Mouse (Mus musculus) lung, embryonic 14.5 days (tissue): ENCODE data around the gene Zfp235. TPM values are rescaled to one million over a fixed set of nuclear protein-coding genes. Genes with fewer than 3 reads are reported as not detected.

Experiments
- ATAC-seq: fragments of 200-750 bp; cut with Nextera tagmentation; 2 replicates; pipeline ENCODE4 v1.8.0; 2017; ENCODE audit warnings: mild to moderate bottlenecking, moderate TSS enrichment, moderate library complexity; ENCODE audit not compliant: insufficient read depth
- DNase-seq: peaks from one replicate; pipeline ENCODE4 v3.0.0-alpha.2; 2015
- H3K27ac ChIP-seq: fragments of 300-500 bp; sonication (generic); 2 replicates; pipeline ENCODE4 v1.5.1; 2014; ENCODE audit warnings: low read depth, mild to moderate bottlenecking, moderate library complexity
- H3K27me3 ChIP-seq: fragments of 300-500 bp; sonication (generic); 2 replicates; pipeline ENCODE4 v1.6.1; 2014; ENCODE audit warnings: low read length, control low read depth; ENCODE audit not compliant: insufficient read depth
- H3K36me3 ChIP-seq: fragments of 300-500 bp; sonication (generic); 2 replicates; pipeline ENCODE4 v1.6.1; 2014; ENCODE audit warnings: control low read depth; ENCODE audit not compliant: insufficient read depth
- H3K4me1 ChIP-seq: fragments of 300-500 bp; sonication (generic); 2 replicates; pipeline ENCODE4 v1.6.1; 2014; ENCODE audit warnings: antibody characterized with exemption, control low read depth; ENCODE audit not compliant: insufficient read depth
- H3K4me2 ChIP-seq: fragments of 300-500 bp; sonication (generic); 2 replicates; pipeline ENCODE4 v1.6.1; 2014; ENCODE audit warnings: mild to moderate bottlenecking
- H3K4me3 ChIP-seq: fragments of 300-500 bp; sonication (generic); 2 replicates; pipeline ENCODE4 v1.5.1; 2014; ENCODE audit warnings: low read depth, low read length
- H3K9ac ChIP-seq: fragments of 300-500 bp; sonication (generic); 2 replicates; pipeline ENCODE4 v1.6.1; 2014
- H3K9me3 ChIP-seq: fragments of 300-500 bp; sonication (generic); 2 replicates; pipeline ENCODE4 v1.6.1; 2016; ENCODE audit warnings: low read depth, low read length, control low read depth
- CTCF ChIP-seq: IDR thresholded peaks from 2 replicates; pipeline ENCODE4 v1.5.1; 2016; ENCODE audit warnings: antibody characterized with exemption, low read depth
- WGBS: fragments of 180-500 bp; shearing (Covaris S2); extraction: QIAGEN DNeasy Blood & Tissue Kit; methylation state at CpG from one replicate; pipeline ENCODE4 v1.1.7; 2014; 5-methylcytosine and 5-hydroxymethylcytosine counted together
- polyA plus RNA-seq: library from polyadenylated mRNA; unstranded; fragments of >200 nt; fragmentation: Nextera tagmentation; extraction: Ambion mirVana; gene quantifications from 2 replicates; pipeline ENCODE4 v1.2.1, GENCODE M21; 2014

Zfp235 gene
- polyA plus RNA-seq, 1 experiment from 2014 or later: 16.6 TPM

GRCm38 (mm10) chr7:24174618-24175336 is 40.8 kb downstream of the Zfp235 start, which contains the start of gene Zfp114:
Gene Zfp114, plus strand, starts transcription at chr7:24175060.
- Histone ChIP-seq H3K36me3 (no peaks in the 10 kb centered on the region), H3K4me1 (no peaks in the 10 kb centered on the region), H3K9ac (peak within 1 kb of the TSS; percentile 62), H3K4me3 (peak within 1 kb of the TSS; percentile 53), H3K9me3 (no peaks in the 10 kb centered on the region), H3K4me2 (peak within 1 kb of the TSS; percentile 59), H3K27ac (peak within 1 kb of the TSS; percentile 32; the same call in 1 of the 2 replicates), H3K27me3 (no peaks in the 10 kb centered on the region)
- TF ChIP-seq CTCF: peak; percentile 22
- ATAC-seq: peak; percentile 96
- WGBS: 11% methylated on average over 23 of the region's 23 CpGs
- DNase-seq: peak; percentile 88

- Histone ChIP-seq H3K36me3 (no peaks in the 10 kb centered on the region), H3K4me1 (no peaks in the 10 kb centered on the region), H3K27ac (no peak overlapping the region), H3K9ac (peak overlapping the region; percentile 62), H3K4me3 (peak overlapping the region; percentile 53), H3K9me3 (no peaks in the 10 kb centered on the region), H3K4me2 (peak overlapping the region; percentile 59), H3K27me3 (no peaks in the 10 kb centered on the region)
- WGBS: 50% methylated on average over 6 of the region's 6 CpGs
- TF ChIP-seq CTCF: no peak
- DNase-seq (no peak), ATAC-seq (peak; percentile 30; the same call in 1 of the 2 replicates)
These were observed 41.4 kb downstream of the Zfp235 start for GRCm38 (mm10) chr7:24175337-24175711.

- WGBS: 43% methylated on average over 1 of the region's 1 CpGs
These were observed 53.6 kb downstream of the Zfp235 start for GRCm38 (mm10) chr7:24187611-24188010.

GRCm38 (mm10) chr7:24188901-24189570 is 55.1 kb downstream of the Zfp235 start:
- WGBS: 71% methylated on average over 4 of the region's 4 CpGs
- H3K27ac ChIP-seq: no peak overlapping the region
- DNase-seq (no peak), ATAC-seq (no peak)
- H3K4me2 ChIP-seq: no peak overlapping the region
- no peaks in the 10 kb centered on the region for H3K9me3 ChIP-seq
- no peak overlapping the region for H3K4me3 ChIP-seq
- H3K27me3 ChIP-seq: no peaks in the 10 kb centered on the region
- no peaks in the 10 kb centered on the region for H3K36me3 ChIP-seq
- no peak for TF ChIP-seq CTCF
- H3K9ac ChIP-seq: no peak overlapping the region
- H3K4me1 ChIP-seq: no peaks in the 10 kb centered on the region

More at GRCm38 (mm10) chr7:24187611-24188010, 53.6 kb downstream of the Zfp235 start:
- H3K27ac ChIP-seq: no peak overlapping the region
- DNase-seq (no peak), ATAC-seq (no peak)
- TF ChIP-seq CTCF: no peak
- H3K9ac ChIP-seq: no peak overlapping the region
- H3K27me3 ChIP-seq: no peaks in the 10 kb centered on the region
- no peak overlapping the region for H3K4me3 ChIP-seq
- H3K9me3 ChIP-seq: no peaks in the 10 kb centered on the region
- no peak overlapping the region for H3K4me2 ChIP-seq
- no peaks in the 10 kb centered on the region for H3K4me1 ChIP-seq
- no peaks in the 10 kb centered on the region for H3K36me3 ChIP-seq

- H3K4me3 ChIP-seq: no peak overlapping the region
- H3K4me1 ChIP-seq: no peaks in the 10 kb centered on the region
- H3K9ac ChIP-seq: no peak overlapping the region
- 75% methylated on average over 5 of the region's 5 CpGs for WGBS
- TF ChIP-seq CTCF: no peak
- no peak overlapping the region for H3K4me2 ChIP-seq
- no peaks in the 10 kb centered on the region for H3K9me3 ChIP-seq
- H3K27me3 ChIP-seq: no peaks in the 10 kb centered on the region
- ATAC-seq (no peak), DNase-seq (no peak)
- H3K27ac ChIP-seq: no peak overlapping the region
- peaks cover 2% of the 10 kb centered on the region for H3K36me3 ChIP-seq
These were observed 55.6 kb downstream of the Zfp235 start for GRCm38 (mm10) chr7:24189571-24189944.

- ATAC-seq (no peak), DNase-seq (no peak)
- TF ChIP-seq CTCF: no peak
- Histone ChIP-seq H3K4me2 (no peak overlapping the region), H3K27ac (no peak overlapping the region), H3K9ac (no peak overlapping the region), H3K4me3 (no peak overlapping the region), H3K9me3 (no peaks in the 10 kb centered on the region), H3K36me3 (peaks cover 11% of the 10 kb centered on the region), H3K27me3 (no peaks in the 10 kb centered on the region), H3K4me1 (no peaks in the 10 kb centered on the region)
- WGBS: 56% methylated on average over 2 of the region's 2 CpGs
These were observed 57.4 kb downstream of the Zfp235 start for GRCm38 (mm10) chr7:24191361-24191760.

Other genes starting within 250 kb of the Zfp235 start
- not detected in 2 replicates for gene Vmn1r178, start 242.2 kb upstream of the Zfp235 start, polyA plus RNA-seq
- gene Vmn1r179, start 207.2 kb upstream of the Zfp235 start, polyA plus RNA-seq: not detected in 2 replicates
- not detected in 2 replicates for gene Vmn1r180, start 183.5 kb upstream of the Zfp235 start, polyA plus RNA-seq
- not detected in 2 replicates for gene Vmn1r181, start 159.6 kb upstream of the Zfp235 start, polyA plus RNA-seq
- not detected in 2 replicates for gene V1rd19, start 132.5 kb upstream of the Zfp235 start, polyA plus RNA-seq
- not detected in 2 replicates for gene Vmn1r183, start 80.9 kb upstream of the Zfp235 start, polyA plus RNA-seq
- 22.8 and 27.2 TPM in 2 replicates for gene Zfp180, start 52.2 kb upstream of the Zfp235 start, polyA plus RNA-seq
- 3.9 and 4.5 TPM in 2 replicates for gene Zfp112, start 21.9 kb upstream of the Zfp235 start, polyA plus RNA-seq
- 6.7 and 8.2 TPM in 2 replicates for gene Zfp114, start 40.9 kb downstream of the Zfp235 start, polyA plus RNA-seq
- 13.1 and 15.6 TPM in 2 replicates for gene Zfp111, start 77.3 kb downstream of the Zfp235 start, polyA plus RNA-seq
- 4.3 and 4.8 TPM in 2 replicates for gene Zfp109, start 103.4 kb downstream of the Zfp235 start, polyA plus RNA-seq
- gene Zfp108, start 120.6 kb downstream of the Zfp235 start, polyA plus RNA-seq: 3.3 and 4.7 TPM in 2 replicates
- 8.4 and 8.6 TPM in 2 replicates for gene Zfp93, start 136.3 kb downstream of the Zfp235 start, polyA plus RNA-seq
- gene Zfp61, start 167.1 kb downstream of the Zfp235 start, polyA plus RNA-seq: 32.1 and 32.4 TPM in 2 replicates
- 8.6 and 9.8 TPM in 2 replicates for gene Zfp94, start 182.5 kb downstream of the Zfp235 start, polyA plus RNA-seq
- not detected in 2 replicates for gene Tescl, start 199.8 kb downstream of the Zfp235 start, polyA plus RNA-seq
- not detected in 2 replicates for gene Lypd5, start 215.0 kb downstream of the Zfp235 start, polyA plus RNA-seq
- gene Kcnn4, start 236.1 kb downstream of the Zfp235 start, polyA plus RNA-seq: 1.6 and 1.7 TPM in 2 replicates